Mouse (Mus musculus) CD8-positive naive resting alpha-beta T cell, adult 2 months (primary cell): Measurements from ENCODE around the gene Gm14435.
"Not testable (repeated sequence)": the region's sequence is repeated elsewhere in the genome, so short reads cannot be mapped to it uniquely, and the experiment has no call there.

Experiments
- DNase-seq, 2 experiments: peaks; one replicate each; pipeline ENCODE4 v3.0.0; 2022; ENCODE audit warnings: low read depth in 2 of 2, low spot score in 2 of 2

Gene Gm14435

DNA sequence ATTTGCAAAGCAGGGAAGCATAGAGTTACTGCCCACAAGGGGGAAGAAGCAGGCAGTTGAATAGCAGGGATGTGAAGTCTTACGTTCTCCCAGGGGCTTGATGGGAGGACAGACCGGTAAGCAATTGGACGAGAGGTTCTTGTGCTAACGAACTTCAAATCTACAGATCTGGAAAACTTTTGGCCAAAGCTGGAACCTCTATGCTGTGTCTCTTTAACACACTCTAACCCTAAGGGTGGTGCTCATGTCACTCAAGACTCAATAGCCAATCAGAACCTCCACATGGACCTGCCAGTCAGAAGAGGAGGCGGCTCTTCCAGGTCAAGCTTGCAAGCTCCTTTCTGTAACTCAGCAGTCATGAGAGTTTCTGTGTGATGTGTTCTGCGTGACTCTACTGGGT is at the start of gene Gm14435:
TSS of gene Gm14435 (plus strand) at position 301 of the 400 bp plus-strand sequence.
- not testable (repeated sequence) for DNase-seq
